Mouse (Mus musculus) MEL (cell line): ENCODE measurements around the gene Mff. TPM values are rescaled to one million over a fixed set of nuclear protein-coding genes. Genes with fewer than 3 reads are reported as not detected.

Experiments used
- DNase-seq: peaks from one replicate; pipeline ENCODE4 v3.0.0; 2011; ENCODE audit warnings: low read depth, low spot score
- H3K27ac ChIP-seq: 2 replicates; pipeline ENCODE4 v1.5.1; 2012; ENCODE audit warnings: low read depth, mild to moderate bottlenecking, control low read depth, low read length, moderate library complexity; ENCODE audit not compliant: control insufficient read depth
- H3K27me3 ChIP-seq, 2 experiments: fragments of 150-350 bp in 1 of 2; sonication (generic) in 1 of 2; 2 replicates each; pipeline ENCODE4 v1.6.1; 2012; ENCODE audit warnings: low read length in 2 of 2, mild to moderate bottlenecking in 2 of 2, improper control_type of control experiment in 1 of 2, moderate library complexity in 1 of 2; ENCODE audit not compliant: insufficient read depth in 2 of 2, control insufficient read depth in 1 of 2
- H3K36me3 ChIP-seq, 2 experiments: 2 replicates each; pipeline ENCODE4 v1.6.1; 2012 to 2014; ENCODE audit warnings: low read length in 2 of 2, improper control_type of control experiment in 1 of 2, inconsistent platforms in 1 of 2, mild to moderate bottlenecking in 1 of 2; ENCODE audit not compliant: insufficient read depth in 2 of 2, control insufficient read depth in 1 of 2
- H3K4me1 ChIP-seq, 2 experiments: fragments of 150-350 bp in 1 of 2; sonication (generic) in 1 of 2; 2 replicates each; pipeline ENCODE4 v1.6.1; 2012; ENCODE audit warnings: low read length in 2 of 2, improper control_type of control experiment in 1 of 2, mild to moderate bottlenecking in 1 of 2; ENCODE audit not compliant: insufficient read depth in 2 of 2, control insufficient read depth in 1 of 2
- H3K4me3 ChIP-seq, 2 experiments: fragments of 150-350 bp in 1 of 2; sonication (generic) in 1 of 2; 2 replicates each; pipeline ENCODE4 v1.5.1; 2012; ENCODE audit warnings: low read depth in 2 of 2, low read length in 2 of 2, mild to moderate bottlenecking in 2 of 2, moderate library complexity in 2 of 2, control low read depth in 1 of 2, improper control_type of control experiment in 1 of 2; ENCODE audit not compliant: control insufficient read depth in 1 of 2, insufficient read depth in 1 of 2
- H3K79me2 ChIP-seq: 2 replicates; pipeline ENCODE4 v1.6.1; 2012; ENCODE audit warnings: mild to moderate bottlenecking, low read length, moderate library complexity; ENCODE audit not compliant: control insufficient read depth, poor library complexity, insufficient read depth
- H3K9ac ChIP-seq: 2 replicates; pipeline ENCODE4 v1.6.1; 2012; ENCODE audit warnings: low read depth, mild to moderate bottlenecking, control low read depth, low read length, moderate library complexity; ENCODE audit not compliant: control insufficient read depth, poor library complexity, severe bottlenecking
- H3K9me3 ChIP-seq: fragments of 150-350 bp; sonication (generic); replicated peaks from 2 replicates; pipeline ENCODE4 v1.6.1; 2012; ENCODE audit warnings: mild to moderate bottlenecking, low read length, improper control_type of control experiment, moderate library complexity; ENCODE audit not compliant: insufficient read depth
- BHLHE40 ChIP-seq: IDR thresholded peaks from 2 replicates; pipeline ENCODE4 v1.6.1; 2012; ENCODE audit warnings: low read depth, mild to moderate bottlenecking, inconsistent platforms, low read length, improper control_type of control experiment, borderline replicate concordance
- CHD1 ChIP-seq: IDR thresholded peaks from 2 replicates; pipeline ENCODE4 v1.6.1; 2012; ENCODE audit warnings: low read depth, mild to moderate bottlenecking, inconsistent platforms, low read length, improper control_type of control experiment
- CHD2 ChIP-seq: IDR thresholded peaks from 2 replicates; pipeline ENCODE4 v1.6.1; 2011; ENCODE audit warnings: low read length, improper control_type of control experiment
- CTCF ChIP-seq, 3 experiments: IDR thresholded peaks in 2 of 3; conservative IDR thresholded peaks in 1 of 3; 2 replicates each; pipeline ENCODE4 v1.5.1; 2011 to 2012; ENCODE audit warnings: low read length in 3 of 3, low read depth in 2 of 3, mild to moderate bottlenecking in 2 of 3, improper control_type of control experiment in 1 of 3, inconsistent platforms in 1 of 3, mixed read lengths in 1 of 3, moderate library complexity in 1 of 3; ENCODE audit not compliant: control insufficient read depth in 1 of 3, insufficient read depth in 1 of 3, poor library complexity in 1 of 3, severe bottlenecking in 1 of 3
- E2F4 ChIP-seq: IDR thresholded peaks from 2 replicates; pipeline ENCODE4 v1.6.1; 2011; ENCODE audit warnings: low read depth, low read length, improper control_type of control experiment, borderline replicate concordance
- ELF1 ChIP-seq: IDR thresholded peaks from 2 replicates; pipeline ENCODE4 v1.6.1; 2014; ENCODE audit warnings: low read depth, mild to moderate bottlenecking, inconsistent platforms, low read length, improper control_type of control experiment, moderate library complexity
- EP300 ChIP-seq, 2 experiments: IDR thresholded peaks; 2 replicates each; pipeline ENCODE4 v1.6.1; 2011; ENCODE audit warnings: improper control_type of control experiment in 2 of 2, low read length in 2 of 2, low read depth in 1 of 2, mild to moderate bottlenecking in 1 of 2
- ETS1 ChIP-seq: IDR thresholded peaks from 2 replicates; pipeline ENCODE4 v1.6.1; 2012; ENCODE audit warnings: low read depth, mild to moderate bottlenecking, inconsistent platforms, low read length, improper control_type of control experiment, moderate library complexity
- GABPA ChIP-seq: IDR thresholded peaks from 2 replicates; pipeline ENCODE4 v1.6.1; 2012; ENCODE audit warnings: low read depth, mild to moderate bottlenecking, inconsistent platforms, low read length, improper control_type of control experiment, moderate library complexity
- GATA1 ChIP-seq: IDR thresholded peaks from 2 replicates; pipeline ENCODE4 v1.6.1; 2011; ENCODE audit warnings: low read depth, low read length, improper control_type of control experiment
- HCFC1 ChIP-seq: IDR thresholded peaks from 2 replicates; pipeline ENCODE4 v1.6.1; 2012; ENCODE audit warnings: low read depth, mild to moderate bottlenecking, inconsistent platforms, low read length, improper control_type of control experiment, moderate library complexity
- JUND ChIP-seq: IDR thresholded peaks from 2 replicates; pipeline ENCODE4 v1.6.1; 2011; ENCODE audit warnings: low read depth, mild to moderate bottlenecking, improper control_type of control experiment, low read length
- MAX ChIP-seq: IDR thresholded peaks from 2 replicates; pipeline ENCODE4 v1.6.1; 2011; ENCODE audit warnings: low read length, improper control_type of control experiment
- MAZ ChIP-seq: IDR thresholded peaks from 2 replicates; pipeline ENCODE4 v1.6.1; 2012; ENCODE audit warnings: low read depth, mild to moderate bottlenecking, inconsistent platforms, low read length, improper control_type of control experiment
- MEF2A ChIP-seq: IDR thresholded peaks from 2 replicates; pipeline ENCODE4 v1.6.1; 2014; ENCODE audit warnings: low read depth, mild to moderate bottlenecking, inconsistent platforms, low read length, improper control_type of control experiment; ENCODE audit not compliant: poor library complexity, insufficient replicate concordance, severe bottlenecking; ENCODE audit errors: extremely low read depth
- MXI1 ChIP-seq: IDR thresholded peaks from 2 replicates; pipeline ENCODE4 v1.6.1; 2011; ENCODE audit warnings: mild to moderate bottlenecking, low read depth, low read length, improper control_type of control experiment
- MYB ChIP-seq: IDR thresholded peaks from 2 replicates; pipeline ENCODE4 v1.6.1; 2011; ENCODE audit warnings: mild to moderate bottlenecking, low read depth, low read length, improper control_type of control experiment
- NELFE ChIP-seq: IDR thresholded peaks from 2 replicates; pipeline ENCODE4 v1.6.1; 2011; ENCODE audit warnings: low read depth, low read length, improper control_type of control experiment
- NRF1 ChIP-seq: IDR thresholded peaks from 2 replicates; pipeline ENCODE4 v1.6.1; 2014; ENCODE audit warnings: low read depth, mild to moderate bottlenecking, inconsistent platforms, low read length, improper control_type of control experiment, moderate library complexity; ENCODE audit not compliant: poor library complexity, insufficient read depth, severe bottlenecking
- POLR2A ChIP-seq, 2 experiments: IDR thresholded peaks; 2 replicates each; pipeline ENCODE4 v1.6.1; 2011 to 2012; ENCODE audit warnings: low read length in 2 of 2, mild to moderate bottlenecking in 2 of 2, control low read depth in 1 of 2, improper control_type of control experiment in 1 of 2, low read depth in 1 of 2, moderate library complexity in 1 of 2; ENCODE audit not compliant: control insufficient read depth in 1 of 2, insufficient read depth in 1 of 2, poor library complexity in 1 of 2
- POLR2AphosphoS2 ChIP-seq: IDR thresholded peaks from 2 replicates; pipeline ENCODE4 v1.6.1; 2011; ENCODE audit warnings: low read length, improper control_type of control experiment
- POLR2AphosphoS5 ChIP-seq: IDR thresholded peaks from 2 replicates; pipeline ENCODE4 v1.6.1; 2012; ENCODE audit warnings: low read depth, borderline replicate concordance, mild to moderate bottlenecking, inconsistent platforms, low read length, moderate library complexity, mixed read lengths
- RAD21 ChIP-seq: IDR thresholded peaks from 2 replicates; pipeline ENCODE4 v1.6.1; 2011; ENCODE audit warnings: mild to moderate bottlenecking, low read depth, low read length, improper control_type of control experiment
- RCOR1 ChIP-seq: IDR thresholded peaks from 2 replicates; pipeline ENCODE4 v1.6.1; 2012; ENCODE audit warnings: low read depth, mild to moderate bottlenecking, inconsistent platforms, low read length, improper control_type of control experiment
- SIN3A ChIP-seq: IDR thresholded peaks from 2 replicates; pipeline ENCODE4 v1.6.1; 2012; ENCODE audit warnings: low read length, improper control_type of control experiment, inconsistent platforms
- SMC3 ChIP-seq: IDR thresholded peaks from 2 replicates; pipeline ENCODE4 v1.6.1; 2011; ENCODE audit warnings: low read depth, low read length, improper control_type of control experiment
- TAL1 ChIP-seq: IDR thresholded peaks from 2 replicates; pipeline ENCODE4 v1.6.1; 2012; ENCODE audit warnings: mild to moderate bottlenecking, inconsistent platforms, low read length, moderate library complexity, mixed read lengths
- TBP ChIP-seq: IDR thresholded peaks from 2 replicates; pipeline ENCODE4 v1.8.0; 2011; ENCODE audit warnings: low read depth, low read length, improper control_type of control experiment
- UBTF ChIP-seq: IDR thresholded peaks from 2 replicates; pipeline ENCODE4 v1.6.1; 2012; ENCODE audit warnings: low read depth, mild to moderate bottlenecking, inconsistent platforms, low read length, improper control_type of control experiment, moderate library complexity, borderline replicate concordance; ENCODE audit not compliant: insufficient read depth
- USF1 ChIP-seq: IDR thresholded peaks from 2 replicates; pipeline ENCODE4 v1.6.1; 2014; ENCODE audit warnings: low read depth, mild to moderate bottlenecking, inconsistent platforms, low read length, improper control_type of control experiment, moderate library complexity
- USF2 ChIP-seq, 2 experiments: IDR thresholded peaks; 2 replicates each; pipeline ENCODE4 v1.6.1; 2011 to 2012; ENCODE audit warnings: improper control_type of control experiment in 2 of 2, low read length in 2 of 2, borderline replicate concordance in 1 of 2, inconsistent platforms in 1 of 2, low read depth in 1 of 2, mild to moderate bottlenecking in 1 of 2; ENCODE audit not compliant: insufficient read depth in 1 of 2
- ZC3H11A ChIP-seq: IDR thresholded peaks from 2 replicates; pipeline ENCODE4 v1.6.1; 2012; ENCODE audit warnings: low read depth, mild to moderate bottlenecking, inconsistent platforms, low read length, improper control_type of control experiment
- ZKSCAN1 ChIP-seq: IDR thresholded peaks from 2 replicates; pipeline ENCODE4 v1.6.1; 2012; ENCODE audit warnings: low read depth, mild to moderate bottlenecking, inconsistent platforms, low read length, improper control_type of control experiment, moderate library complexity
- ZMIZ1 ChIP-seq: IDR thresholded peaks from 2 replicates; pipeline ENCODE4 v1.6.1; 2012; ENCODE audit warnings: low read depth, mild to moderate bottlenecking, inconsistent platforms, low read length, improper control_type of control experiment, moderate library complexity
- polyA plus RNA-seq, 2 experiments: library from polyadenylated mRNA; stranded (reverse) in 1 of 2; unstranded in 1 of 2; fragments of >175 nt in 1 of 2; fragments of >200 nt in 1 of 2; gene quantifications; 2 replicates each; pipeline versions ENCODE4 v1.2.1 to v1.2.4; 2012; ENCODE audit warnings: low replicate concordance in 2 of 2, low read depth in 1 of 2; ENCODE audit not compliant: insufficient read length in 2 of 2, insufficient read depth in 1 of 2, missing spikeins in 1 of 2
- total RNA-seq: library from RNA; depleted of rRNA; stranded (reverse); fragments of 300-350 nt; gene quantifications from 2 replicates; pipeline ENCODE4 v1.2.3, GENCODE M21; 2012

Mff gene
- total and polyA plus RNA-seq, 3 experiments, result 86.0 to 195 TPM; not detected in 1

DNA sequence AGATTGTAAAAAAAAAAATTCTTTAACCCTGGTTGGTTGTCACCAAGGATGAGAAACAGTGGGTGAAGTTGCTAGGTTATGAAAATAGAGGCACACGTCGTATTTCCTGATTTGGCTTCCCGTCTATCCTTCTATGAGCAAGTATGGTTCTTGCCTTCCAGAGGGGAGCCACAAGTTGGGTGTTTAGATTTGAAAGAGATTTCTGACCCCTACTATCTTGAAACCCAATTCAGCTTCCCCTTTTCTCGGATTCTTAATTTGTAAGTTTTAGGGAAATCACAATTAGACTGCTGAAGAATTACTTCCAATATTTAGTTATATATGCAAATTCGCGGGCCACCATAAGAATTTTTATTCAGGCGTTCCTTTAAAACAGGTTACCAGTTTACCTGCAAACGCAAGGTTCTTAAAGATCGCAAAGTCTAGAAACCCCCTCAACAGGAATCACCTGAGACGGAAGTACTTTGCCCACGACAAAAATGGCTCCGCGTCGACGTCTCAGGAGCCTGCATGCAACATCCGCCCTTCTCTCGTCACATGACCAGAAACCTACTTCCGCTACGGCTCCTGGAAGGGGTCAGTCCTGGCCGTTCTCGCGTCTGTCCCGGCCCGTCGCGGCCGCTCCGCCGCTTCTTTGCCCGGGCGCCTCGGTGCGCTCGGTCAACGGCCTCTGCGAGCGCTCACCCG lies at the start of gene Mff (continued):
- TF ChIP-seq MEF2A, result no peak
- TF ChIP-seq EP300 (IDR thresholded peaks at IDR 0.05; ENCODE audit: low read depth in 1 of 2, low read length in 2 of 2), result no peak
- TF ChIP-seq RCOR1, result peak; percentile 89

DNA sequence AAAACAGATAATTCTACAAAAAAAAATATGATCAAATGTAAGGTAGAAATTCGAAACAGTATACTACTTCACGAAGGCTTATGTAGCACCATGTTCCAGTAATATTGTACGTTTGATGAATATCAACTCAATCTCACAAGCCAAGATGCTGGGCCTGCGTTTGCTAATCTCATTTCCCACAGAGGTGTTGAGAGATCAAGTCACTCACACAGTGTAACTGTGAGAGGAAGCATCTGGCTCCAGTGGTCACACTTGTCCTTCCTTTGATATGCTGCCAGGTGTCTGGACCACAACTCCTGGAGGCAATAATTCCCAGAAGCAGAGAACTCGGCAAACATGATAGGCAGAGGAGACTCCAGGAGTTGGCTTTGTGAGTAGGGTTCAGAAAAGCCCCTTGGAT lies 38.4 kb upstream of the Mff start:
- Histone ChIP-seq H3K9ac (no peak overlapping the region), H3K4me1 (peaks cover 8 to 11% of the 10 kb centered on the region in 2 experiments), H3K9me3 (no peaks in the 10 kb centered on the region), H3K27ac (peak overlapping the region; percentile 56; the same call in 1 of the 2 replicates), H3K27me3 (no peaks in the 10 kb centered on the region; a peak in 1 of 4 replicates), H3K79me2 (no peaks in the 10 kb centered on the region), H3K36me3 (peaks cover 0 to 12% of the 10 kb centered on the region in 2 experiments; a peak in 2 of 4 replicates), H3K4me3 (no peak overlapping the region)
- DNase-seq, result peak; percentile 45
- no peak for TF ChIP-seq NRF1
- TF ChIP-seq ZC3H11A, result no peak
- TF ChIP-seq HCFC1, result no peak
- no peak for TF ChIP-seq ZKSCAN1
- no peak for TF ChIP-seq TBP
- TF ChIP-seq GABPA, result no peak
- no peak for TF ChIP-seq POLR2AphosphoS5
- no peak for TF ChIP-seq SMC3
- no peak for TF ChIP-seq CTCF (IDR thresholded peaks at IDR 0.05 in 2 of 3, conservative IDR thresholded peaks at IDR 0.05 in 1 of 3; ENCODE audit: control insufficient read depth in 1 of 3, insufficient read depth in 1 of 3, low read depth in 2 of 3, low read length in 3 of 3, poor library complexity in 1 of 3, severe bottlenecking in 1 of 3)
- TF ChIP-seq POLR2A (IDR thresholded peaks at IDR 0.05; ENCODE audit: control insufficient read depth in 1 of 2, insufficient read depth in 1 of 2, low read depth in 1 of 2, low read length in 2 of 2, poor library complexity in 1 of 2), result no peak
- no peak for TF ChIP-seq USF1
- peak; percentile 63; the same call in 1 of the 2 replicates for TF ChIP-seq RCOR1
- peak; percentile 77 for TF ChIP-seq ETS1
- no peak for TF ChIP-seq JUND
- no peak for TF ChIP-seq USF2 (IDR thresholded peaks at IDR 0.05; ENCODE audit: borderline replicate concordance in 1 of 2, insufficient read depth in 1 of 2, low read depth in 1 of 2, low read length in 2 of 2)
- no peak for TF ChIP-seq MAZ
- peak; percentile 74 for TF ChIP-seq MYB
- no peak for TF ChIP-seq MAX
- TF ChIP-seq ELF1, result no peak
- TF ChIP-seq MXI1, result no peak
- TF ChIP-seq MEF2A, result no peak
- no peak for TF ChIP-seq CHD1
- TF ChIP-seq POLR2AphosphoS2, result no peak
- TF ChIP-seq TAL1, result peak; percentile 45
- TF ChIP-seq BHLHE40, result peak; percentile 36; the same call in 1 of the 2 replicates
- TF ChIP-seq UBTF, result no peak
- TF ChIP-seq RAD21, result no peak
- TF ChIP-seq SIN3A, result peak; percentile 41; the same call in 1 of the 2 replicates
- no peak for TF ChIP-seq ZMIZ1
- no peak for TF ChIP-seq CHD2
- TF ChIP-seq E2F4, result no peak
- no peak for TF ChIP-seq NELFE
- peak; percentile 54 for TF ChIP-seq GATA1
